Mouse (Mus musculus) CD4-positive helper T cell, adult 2 months (primary cell): Measurements from ENCODE around the gene Sipa1l3.

Experiments
- DNase-seq: peaks from one replicate; pipeline ENCODE4 v3.0.0-alpha.2; 2012; ENCODE audit warnings: low read depth, missing footprints, low spot score

Gene Sipa1l3

DNA sequence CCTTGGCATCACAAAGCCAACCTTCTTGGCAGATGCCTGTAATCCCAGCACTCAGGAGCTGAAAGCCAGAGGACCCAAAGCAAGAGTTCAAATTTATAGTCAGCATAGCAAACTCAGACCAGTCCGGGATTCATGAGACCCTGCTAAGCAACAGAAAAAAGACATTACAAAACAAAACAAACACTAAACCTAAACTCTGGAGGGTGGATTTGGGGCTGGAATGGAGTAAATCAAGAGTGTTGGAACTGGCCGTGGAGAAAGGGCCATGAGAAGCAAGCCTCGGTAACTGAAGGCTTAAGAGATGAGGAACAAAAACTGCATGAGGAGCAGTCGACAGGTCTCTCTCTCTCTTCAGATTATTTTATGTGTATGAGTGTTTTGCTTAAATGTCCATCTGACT is 234.6 kb downstream of the Sipa1l3 start:
- DNase-seq = no peak

DNA sequence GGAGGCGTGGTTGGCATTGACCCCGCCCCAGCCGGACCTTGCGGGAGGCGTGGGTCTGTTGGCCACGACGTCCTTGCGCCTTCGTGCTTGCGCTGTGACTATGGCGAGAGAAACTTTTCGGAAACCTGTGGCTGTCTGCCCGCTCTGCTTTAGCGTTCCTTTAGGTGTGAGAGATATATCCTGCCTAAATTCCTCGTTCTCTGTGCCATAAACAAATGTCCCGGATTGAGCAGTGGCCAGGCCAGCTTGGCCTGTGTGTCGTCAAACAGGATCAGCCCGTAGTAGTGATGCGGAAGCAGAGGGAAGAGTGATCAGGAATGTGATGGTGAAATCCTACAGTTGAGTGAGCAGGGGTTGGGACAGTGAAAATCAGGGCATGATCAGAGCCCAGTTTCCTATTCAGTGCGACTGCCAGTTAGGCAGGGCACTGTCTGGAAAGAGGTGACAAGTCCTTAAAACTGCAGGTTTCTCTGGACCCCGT is 236.3 kb downstream of the Sipa1l3 start:
- DNase-seq = no peak

GRCm38 (mm10) chr7:29281201-29282073 is 237.0 kb downstream of the Sipa1l3 start, which contains the start of gene Spint2:
Gene Spint2 (minus strand): TSS chr7:29281912.
- peak; percentile 81 for DNase-seq

DNA sequence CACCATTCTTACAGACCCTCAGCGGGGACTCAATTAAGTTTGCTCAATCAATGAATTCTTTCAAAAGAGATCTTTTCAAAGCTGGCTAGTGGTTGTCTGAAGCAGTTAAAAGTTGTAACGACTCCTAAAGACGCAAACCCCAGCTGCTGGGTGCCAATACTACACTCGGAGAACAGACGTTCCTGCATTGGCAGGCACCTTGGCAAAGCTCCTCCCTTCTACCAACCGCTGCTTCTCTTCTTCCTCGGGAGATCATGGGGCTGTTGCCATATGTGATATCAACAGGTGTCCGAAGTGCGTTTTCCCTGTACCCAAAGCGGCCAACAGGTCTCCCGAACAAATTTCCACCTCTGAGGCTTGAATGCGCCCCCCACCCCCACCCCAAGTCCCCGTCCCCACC is 237.6 kb downstream of the Sipa1l3 start:
- DNase-seq = peak; percentile 35

DNA sequence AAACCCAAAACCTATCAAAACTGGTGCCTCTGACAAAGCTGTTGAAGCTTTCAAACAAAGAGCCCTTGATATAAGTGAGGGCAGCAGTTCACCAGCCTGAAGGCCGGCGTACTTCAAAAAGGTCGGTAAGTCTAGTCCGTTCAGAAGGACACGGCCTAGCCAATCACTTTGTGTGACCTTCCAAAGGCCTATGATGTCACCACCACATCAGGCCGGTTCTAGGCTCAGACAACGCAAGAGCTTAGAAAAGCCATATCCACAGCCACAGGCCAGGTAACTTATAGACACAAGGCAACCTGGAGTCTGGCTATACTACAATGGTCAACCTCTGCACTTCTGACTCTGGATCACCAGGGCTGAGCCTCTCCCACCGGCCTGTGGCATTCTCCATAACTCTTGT is 238.5 kb downstream of the Sipa1l3 start:
- no peak for DNase-seq

GRCm38 (mm10) chr7:29279261-29279660 is 239.2 kb downstream of the Sipa1l3 start:
- DNase-seq = no peak

GRCm38 (mm10) chr7:29277510-29277909 is 240.9 kb downstream of the Sipa1l3 start:
- no peak for DNase-seq

GRCm38 (mm10) chr7:29276715-29277114 is 241.7 kb downstream of the Sipa1l3 start:
- no peak for DNase-seq

- no peak for DNase-seq
These were observed 246.6 kb downstream of the Sipa1l3 start for GRCm38 (mm10) chr7:29271687-29272465.

DNA sequence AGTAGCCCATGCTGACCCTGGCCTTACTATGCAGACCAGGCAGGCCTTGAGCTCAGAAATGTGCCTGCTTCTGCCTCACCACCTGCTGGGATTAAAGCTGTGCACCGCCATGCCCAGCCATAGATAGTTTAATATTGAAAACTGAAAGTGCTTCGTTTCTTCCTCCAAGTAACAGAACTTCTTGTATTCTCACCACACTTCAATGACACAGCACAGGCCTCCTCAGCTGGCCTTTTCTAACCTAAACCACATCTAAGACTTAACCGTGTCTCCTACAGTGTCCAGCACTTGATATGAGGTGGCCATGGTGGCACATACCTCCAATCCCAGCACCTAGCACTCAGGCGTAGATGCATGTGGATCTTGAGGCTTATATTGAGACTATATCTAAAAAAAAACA is 248.0 kb downstream of the Sipa1l3 start:
- DNase-seq = no peak
